Mouse (Mus musculus) layer of hippocampus, adult 11-12 months (tissue): ENCODE results near the gene Cuedc2.
A peak's percentile ranks its signal among the peaks of the same experiment; 100 is the strongest.

Experiments
- DNase-seq: peaks from one replicate; pipeline ENCODE4 v3.0.0; 2022; ENCODE audit warnings: low spot score

Cuedc2 gene

GRCm38 (mm10) chr19:46306751-46307289, 31.7 kb downstream of the Cuedc2 start:
- DNase-seq: no peak

GRCm38 (mm10) chr19:46306268-46306610, 32.3 kb downstream of the Cuedc2 start:
- no peak for DNase-seq

GRCm38 (mm10) chr19:46305432-46306267, 32.9 kb downstream of the Cuedc2 start:
- peak; percentile 79 for DNase-seq

- DNase-seq: no peak
Measured at GRCm38 (mm10) chr19:46304908-46305333, 33.6 kb downstream of the Cuedc2 start.

GRCm38 (mm10) chr19:46304216-46304841, 34.2 kb downstream of the Cuedc2 start, which contains the start of gene Nfkb2:
Gene Nfkb2, plus strand, starts transcription at chr19:46304320.
- DNase-seq: peak; percentile 84

GRCm38 (mm10) chr19:46303251-46304215, 35.0 kb downstream of the Cuedc2 start:
- DNase-seq: no peak

GRCm38 (mm10) chr19:46302551-46302950, 36.0 kb downstream of the Cuedc2 start:
- DNase-seq: no peak

- DNase-seq: no peak
Measured at GRCm38 (mm10) chr19:46300294-46301045, 38.0 kb downstream of the Cuedc2 start.

- DNase-seq: no peak
Measured at GRCm38 (mm10) chr19:46296938-46297337, 41.6 kb downstream of the Cuedc2 start.

- no peak for DNase-seq
Measured at GRCm38 (mm10) chr19:46290535-46291105, 47.9 kb downstream of the Cuedc2 start.

- DNase-seq: no peak
Measured at GRCm38 (mm10) chr19:46287566-46287965, 50.9 kb downstream of the Cuedc2 start.

- DNase-seq: no peak
Measured at GRCm38 (mm10) chr19:46286926-46287325, 51.6 kb downstream of the Cuedc2 start.

- no peak for DNase-seq
Measured at GRCm38 (mm10) chr19:46286047-46286446, 52.5 kb downstream of the Cuedc2 start.

GRCm38 (mm10) chr19:46285631-46286030, 52.9 kb downstream of the Cuedc2 start:
- no peak for DNase-seq

- no peak for DNase-seq
Measured at GRCm38 (mm10) chr19:46284686-46285085, 53.8 kb downstream of the Cuedc2 start.

- no peak for DNase-seq
Measured at GRCm38 (mm10) chr19:46282081-46282849, 56.2 kb downstream of the Cuedc2 start.
